Mouse (Mus musculus) brown adipose tissue, adult 24 weeks (tissue): ENCODE results near the gene Mgat5. TPM values are rescaled to one million over a fixed set of nuclear protein-coding genes. Genes with fewer than 3 reads are reported as not detected.

Source experiments
- H3K27ac ChIP-seq: fragments of 200-500 bp; replicated peaks from 2 replicates; pipeline ENCODE4 v1.5.1; 2012; ENCODE audit warnings: low read depth, mild to moderate bottlenecking, low read length
- H3K4me1 ChIP-seq: fragments of 200-500 bp; 2 replicates; pipeline ENCODE4 v1.6.1; 2012; ENCODE audit warnings: low read length, mixed read lengths; ENCODE audit not compliant: control insufficient read depth, insufficient read depth, insufficient read length
- H3K4me3 ChIP-seq: fragments of 200-500 bp; 2 replicates; pipeline ENCODE4 v1.5.1; 2012; ENCODE audit warnings: low read depth, mild to moderate bottlenecking, low read length, moderate library complexity; ENCODE audit not compliant: insufficient read depth
- polyA plus RNA-seq: library from polyadenylated mRNA; stranded (reverse); fragments of >200 nt; gene quantifications from 2 replicates; pipeline ENCODE4 v1.2.4, GENCODE M21; 2012; ENCODE audit not compliant: missing spikeins, insufficient read depth, insufficient read length

The Mgat5 gene
- polyA plus RNA-seq, 1 experiment = 2.7 TPM

DNA sequence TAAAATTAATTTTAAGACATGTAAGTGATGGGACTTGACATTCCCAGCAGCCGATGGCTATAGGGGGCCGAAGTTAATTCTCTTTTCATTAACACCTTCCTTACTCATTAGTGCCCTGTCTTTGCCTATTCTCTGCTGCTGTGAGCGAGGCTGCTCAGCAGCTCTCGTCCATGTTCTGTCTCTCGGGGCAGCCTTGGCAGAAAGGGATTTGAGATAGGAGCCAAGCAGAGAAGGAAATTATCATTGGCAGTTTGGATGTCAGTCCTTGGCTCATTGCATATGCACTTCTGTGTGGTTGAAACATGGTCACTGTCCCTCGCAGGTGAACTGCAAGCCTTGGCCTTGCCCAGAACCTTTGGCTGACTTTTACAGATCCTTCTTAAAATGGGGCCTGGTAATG is 111.8 kb downstream of the Mgat5 start:
- Histone ChIP-seq H3K4me3 (no peak overlapping the region), H3K27ac (no peak overlapping the region), H3K4me1 (peaks cover 8% of the 10 kb centered on the region; the same call in 1 of the 2 replicates)

GRCm38 (mm10) chr1:127317541-127317940 is 112.7 kb downstream of the Mgat5 start:
- Histone ChIP-seq H3K27ac (no peak overlapping the region), H3K4me1 (peaks cover 8% of the 10 kb centered on the region; the same call in 1 of the 2 replicates), H3K4me3 (no peak overlapping the region)

DNA sequence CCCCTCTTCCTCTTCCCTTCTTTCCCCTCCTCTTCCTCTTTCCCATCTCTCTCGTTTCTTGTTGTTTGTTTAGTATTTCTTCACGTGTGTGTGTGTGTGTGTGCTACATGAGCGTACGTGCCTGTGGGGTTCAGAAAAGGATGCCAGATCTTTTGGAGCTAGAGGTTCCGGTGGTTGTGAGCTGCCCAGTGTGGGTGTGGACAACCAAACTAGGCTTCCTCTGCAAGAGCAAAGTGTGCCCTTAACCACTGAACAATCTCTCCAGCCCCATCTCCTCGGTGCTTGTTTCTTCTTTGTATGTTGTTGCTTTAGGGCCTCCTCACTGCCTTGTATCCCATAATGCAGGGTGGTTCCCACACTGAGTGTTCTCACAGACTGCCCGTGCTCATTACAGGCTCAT is 113.7 kb downstream of the Mgat5 start:
- Histone ChIP-seq H3K4me3 (no peak overlapping the region), H3K4me1 (peaks cover 8% of the 10 kb centered on the region; the same call in 1 of the 2 replicates), H3K27ac (no peak overlapping the region)

GRCm38 (mm10) chr1:127319768-127320167 is 115.0 kb downstream of the Mgat5 start:
- Histone ChIP-seq H3K4me1 (peaks cover 4% of the 10 kb centered on the region; the same call in 1 of the 2 replicates), H3K4me3 (no peak overlapping the region), H3K27ac (no peak overlapping the region)

DNA sequence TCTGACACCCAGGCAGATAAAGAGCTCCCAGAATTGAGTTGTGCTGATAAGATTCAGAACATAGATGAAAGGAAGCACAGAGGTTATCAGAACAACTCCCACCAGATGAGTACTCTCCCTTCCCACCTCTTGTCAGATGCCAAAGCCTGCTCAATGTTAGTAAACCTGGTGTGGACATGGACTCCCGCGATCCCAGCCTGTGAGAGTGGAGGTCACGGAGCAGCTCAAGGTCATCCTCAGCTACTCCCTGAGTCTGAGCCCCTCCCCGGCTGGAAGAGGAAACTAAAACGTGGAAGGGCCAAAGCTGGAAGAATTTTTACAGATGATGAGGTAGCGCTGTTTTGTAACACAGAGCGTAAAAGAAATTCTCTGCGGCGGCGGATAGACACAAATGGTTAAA is 116.1 kb downstream of the Mgat5 start:
- H3K4me1 ChIP-seq = peaks cover 4% of the 10 kb centered on the region; the same call in 1 of the 2 replicates
- H3K27ac ChIP-seq = no peak overlapping the region
- H3K4me3 ChIP-seq = no peak overlapping the region

GRCm38 (mm10) chr1:127321638-127322037 is 116.8 kb downstream of the Mgat5 start:
- no peak overlapping the region for H3K27ac ChIP-seq
- H3K4me1 ChIP-seq = peaks cover 3% of the 10 kb centered on the region; the same call in 1 of the 2 replicates
- H3K4me3 ChIP-seq = no peak overlapping the region

DNA sequence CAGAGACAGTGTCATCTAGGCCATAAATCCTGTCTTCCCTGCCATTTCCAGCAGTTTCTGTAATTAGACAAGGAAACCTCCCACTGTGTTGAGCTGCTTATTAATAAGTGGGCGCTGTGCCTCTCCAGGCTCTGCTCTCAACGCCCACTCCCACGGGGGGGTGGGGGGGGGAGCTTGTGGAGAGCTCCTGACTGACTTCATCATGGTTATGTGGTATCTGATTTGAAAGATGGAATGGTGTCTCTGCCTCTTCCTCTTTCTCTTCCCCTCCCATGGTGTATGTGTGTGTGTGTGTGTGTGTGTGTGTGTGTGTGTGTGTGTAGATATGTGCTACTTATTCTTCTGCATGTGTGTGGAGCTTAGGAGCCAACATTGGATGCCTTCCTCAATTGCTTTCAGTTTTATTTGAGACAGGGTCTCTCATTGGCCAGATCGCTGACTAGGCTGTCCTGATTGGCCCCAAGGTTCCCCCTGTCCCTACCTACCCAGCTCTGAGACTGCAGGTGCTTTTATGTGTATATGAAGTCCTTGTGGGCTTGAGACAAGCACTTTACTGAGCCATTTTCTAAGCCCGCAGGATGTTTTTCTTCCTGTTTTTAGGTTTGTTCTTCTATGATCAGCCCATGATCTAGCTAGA is 117.5 kb downstream of the Mgat5 start:
- Histone ChIP-seq H3K4me1 (peaks cover 2% of the 10 kb centered on the region; the same call in 1 of the 2 replicates), H3K27ac (no peak overlapping the region), H3K4me3 (no peak overlapping the region)

DNA sequence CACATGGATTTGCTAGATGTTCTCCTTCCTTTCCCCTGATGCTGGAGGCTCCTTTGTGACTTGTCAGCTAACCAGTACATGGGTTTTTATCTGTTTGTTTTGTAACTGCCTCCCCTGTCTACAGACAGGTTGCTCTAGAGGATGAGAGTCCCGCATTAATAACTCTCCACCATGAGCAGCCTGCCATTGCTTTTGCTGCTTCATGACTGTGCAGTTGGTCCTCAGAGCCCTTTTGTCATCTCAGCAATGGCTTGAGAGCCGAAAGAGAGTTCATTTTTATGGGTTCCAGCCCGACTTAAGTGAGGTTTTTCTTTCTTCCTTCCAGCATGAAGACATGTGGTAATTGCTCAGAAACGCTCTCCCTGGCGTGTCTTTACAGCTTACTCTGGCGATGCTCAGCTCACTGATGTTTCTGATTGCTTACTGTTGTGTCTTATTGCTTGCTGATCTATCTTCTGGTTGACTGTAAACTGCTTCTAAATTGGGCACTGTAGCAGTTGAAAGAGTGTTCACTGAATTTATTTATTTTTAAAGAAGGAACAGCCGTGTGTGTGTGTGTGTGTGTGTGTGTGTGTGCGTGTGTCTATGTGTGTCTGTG is 120.9 kb downstream of the Mgat5 start:
- no peak overlapping the region for H3K4me3 ChIP-seq
- peaks cover 4% of the 10 kb centered on the region; the same call in 1 of the 2 replicates for H3K4me1 ChIP-seq
- no peak overlapping the region for H3K27ac ChIP-seq

DNA sequence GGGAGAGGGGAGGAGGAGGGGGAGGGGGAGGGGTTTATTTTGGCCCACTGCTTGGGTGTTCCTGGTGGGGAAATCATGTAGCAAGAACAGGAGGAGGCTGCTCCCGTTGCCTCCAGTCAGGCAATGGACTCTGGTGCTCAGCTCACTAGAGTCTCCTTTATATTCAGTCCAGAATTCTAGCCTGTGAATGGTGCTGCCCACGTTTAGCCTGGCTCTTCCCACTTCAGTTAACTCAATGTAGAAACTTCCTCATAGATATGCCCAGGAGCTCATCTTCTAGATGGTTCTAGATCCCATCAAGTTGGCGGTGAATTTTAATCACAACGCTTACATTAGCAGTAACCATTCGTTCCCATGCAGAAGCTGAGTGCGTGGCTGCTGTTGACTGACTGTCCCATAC is 123.0 kb downstream of the Mgat5 start:
- no peak overlapping the region for H3K27ac ChIP-seq
- H3K4me3 ChIP-seq = no peak overlapping the region
- peaks cover 2% of the 10 kb centered on the region; the same call in 1 of the 2 replicates for H3K4me1 ChIP-seq

- Histone ChIP-seq H3K4me3 (no peak overlapping the region), H3K4me1 (peaks cover 2% of the 10 kb centered on the region; the same call in 1 of the 2 replicates), H3K27ac (no peak overlapping the region)
Measured at GRCm38 (mm10) chr1:127328354-127328875, 123.6 kb downstream of the Mgat5 start.

- H3K27ac ChIP-seq = no peak overlapping the region
Measured at GRCm38 (mm10) chr1:127329810-127330209, 125.0 kb downstream of the Mgat5 start.

GRCm38 (mm10) chr1:127337740-127338139 is 132.9 kb downstream of the Mgat5 start:
- H3K4me3 ChIP-seq = no peak overlapping the region
- H3K27ac ChIP-seq = no peak overlapping the region
- no peaks in the 10 kb centered on the region for H3K4me1 ChIP-seq

More at GRCm38 (mm10) chr1:127329810-127330209, 125.0 kb downstream of the Mgat5 start:
- peaks cover 2% of the 10 kb centered on the region; the same call in 1 of the 2 replicates for H3K4me1 ChIP-seq
- H3K4me3 ChIP-seq = no peak overlapping the region

GRCm38 (mm10) chr1:127338833-127339487 is 134.1 kb downstream of the Mgat5 start:
- Histone ChIP-seq H3K27ac (no peak overlapping the region), H3K4me1 (no peaks in the 10 kb centered on the region), H3K4me3 (no peak overlapping the region)

GRCm38 (mm10) chr1:127340296-127340695 is 135.5 kb downstream of the Mgat5 start:
- Histone ChIP-seq H3K27ac (no peak overlapping the region), H3K4me3 (no peak overlapping the region), H3K4me1 (peaks cover 3% of the 10 kb centered on the region; the same call in 1 of the 2 replicates)

DNA sequence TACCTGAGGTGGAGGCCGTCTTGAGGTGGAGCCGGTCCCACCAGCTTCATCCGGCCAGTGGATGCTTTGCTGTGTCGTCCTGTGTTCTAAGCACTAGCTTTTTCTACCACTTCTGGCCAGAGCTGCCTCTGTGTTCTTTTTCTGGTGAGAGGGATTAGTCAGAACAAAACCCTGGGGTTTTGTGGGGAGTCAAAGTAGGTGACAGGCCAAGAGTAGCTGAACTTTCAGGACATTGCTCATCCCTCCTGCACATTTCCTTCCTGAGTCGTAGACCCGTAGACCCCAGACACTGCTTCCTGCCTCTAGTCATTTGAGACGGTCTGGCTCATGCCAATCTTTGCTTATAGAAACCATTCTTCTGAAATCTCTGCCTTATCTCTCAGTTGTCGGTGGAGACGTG is 140.1 kb downstream of the Mgat5 start:
- Histone ChIP-seq H3K27ac (no peak overlapping the region), H3K4me1 (peaks cover 9% of the 10 kb centered on the region; the same call in 1 of the 2 replicates), H3K4me3 (no peak overlapping the region)
